23 mouse cellular contexts compared by ENCODE assay signal in genomic region chr11:75108909-75109308, GRCm38 (mm10).
DNase-seq lines count a peak whose midpoint lies in the region; ATAC-seq and TF ChIP-seq lines count a peak whose summit lies in the region.
"Had no signal": no experiment of that assay in that cellular context is flagged by ENCODE, and none has a peak within 500 bp of the region (broad histone marks: within the 10 kb centered on the region; RNA-seq: fewer than 3 reads in every experiment).

No protein-coding gene starts in this region.

- peak; percentile 37 for DNase-seq in adrenal gland, postnatal 14 days
- DNase-seq in adrenal gland, postnatal 4 days (ENCODE audit: low spot score in 2 of 2): no peak
- peak; percentile 16 for DNase-seq in heart, postnatal 0 days (ENCODE audit: low spot score)
- no peak for DNase-seq in heart, adult 8-10 months (ENCODE audit: low spot score)
- peak; percentile 91 for DNase-seq in 416B (ENCODE audit: low read depth)
- peak; percentile 35 to 37 for DNase-seq in adrenal gland, postnatal 36 days
- no peak for DNase-seq in urinary bladder, postnatal 25 days (ENCODE audit: low spot score)
- DNase-seq: B cell, adult 2 months; cerebellum, adult 11 months; cerebellum, adult 8-10 months; cerebellum, postnatal 14 days; heart, adult 2 months; heart, postnatal 4 days; kidney, adult 8-10 months had no signal

- H3K27ac ChIP-seq in heart, postnatal 0 days (ENCODE audit: low read depth): no peak overlapping the region
- H3K27ac ChIP-seq: embryonic facial prominence, embryonic 12.5 days; forebrain, embryonic 15.5 days; heart, adult 2 months; heart, embryonic 15.5 days; hindbrain, embryonic 12.5 days had no signal

- H3K9me3 ChIP-seq in heart, postnatal 0 days (replicated peaks; ENCODE audit: control insufficient read depth, low read length): no peaks in the 10 kb centered on the region
- H3K9me3 ChIP-seq: embryonic facial prominence, embryonic 12.5 days; forebrain, embryonic 15.5 days; G1E; heart, embryonic 15.5 days; hindbrain, embryonic 12.5 days had no signal

- no peaks in the 10 kb centered on the region for H3K27me3 ChIP-seq in heart, postnatal 0 days (ENCODE audit: control insufficient read depth, insufficient read depth, low read length)
- H3K27me3 ChIP-seq: embryonic facial prominence, embryonic 12.5 days; forebrain, embryonic 15.5 days; heart, embryonic 15.5 days; hindbrain, embryonic 12.5 days had no signal

- H3K4me3 ChIP-seq in heart, postnatal 0 days (ENCODE audit: low read depth, low read length): no peak overlapping the region
- H3K4me3 ChIP-seq: embryonic facial prominence, embryonic 12.5 days; forebrain, embryonic 15.5 days; heart, adult 2 months; heart, embryonic 15.5 days; hindbrain, embryonic 12.5 days had no signal

- no peaks in the 10 kb centered on the region for H3K4me1 ChIP-seq in heart, postnatal 0 days (ENCODE audit: control insufficient read depth, insufficient read depth)
- H3K4me1 ChIP-seq: embryonic facial prominence, embryonic 12.5 days; forebrain, embryonic 15.5 days; heart, embryonic 15.5 days; hindbrain, embryonic 12.5 days had no signal

- no peak for TF ChIP-seq EP300 in heart, postnatal 0 days (IDR thresholded peaks at IDR 0.05; ENCODE audit: low read depth)

- TF ChIP-seq CTCF in heart, postnatal 0 days (IDR thresholded peaks at IDR 0.05; ENCODE audit: low read depth): no peak

- no peak overlapping the region for H3K4me2 ChIP-seq in heart, postnatal 0 days (ENCODE audit: low read depth, low read length)
- H3K4me2 ChIP-seq: embryonic facial prominence, embryonic 12.5 days; forebrain, embryonic 15.5 days; heart, embryonic 15.5 days; hindbrain, embryonic 12.5 days had no signal

- ATAC-seq in heart, postnatal 0 days (ENCODE audit: insufficient read depth, low read depth): no peak
- ATAC-seq: CD4-positive, CD25-positive, alpha-beta regulatory T cell, adult 4 months; forebrain, embryonic 15.5 days; hindbrain, embryonic 16.5 days; inflammation-experienced regulatory T-cells, adult 6 months; intestine, postnatal 0 days had no signal

- no peak overlapping the region for H3K9ac ChIP-seq in heart, postnatal 0 days (replicated peaks; ENCODE audit: low read depth, low read length)
- H3K9ac ChIP-seq: embryonic facial prominence, embryonic 12.5 days; forebrain, embryonic 15.5 days; heart, embryonic 15.5 days; hindbrain, embryonic 12.5 days had no signal

- H3K36me3 ChIP-seq in heart, postnatal 0 days (replicated peaks; ENCODE audit: control insufficient read depth, insufficient read depth, low read length): no peaks in the 10 kb centered on the region
- H3K36me3 ChIP-seq: embryonic facial prominence, embryonic 12.5 days; forebrain, embryonic 15.5 days; heart, embryonic 15.5 days; hindbrain, embryonic 12.5 days had no signal

Comparison
In these comparisons a context has a peak if more than half of its experiments do, and no peak if none do; other contexts are left out.
1. DNase-seq: peak in adrenal gland, postnatal 14 days (single experiment), heart, postnatal 0 days (single experiment), 416B (single experiment) and adrenal gland, postnatal 36 days (2 of 2); none in adrenal gland, postnatal 4 days (0 of 2), heart, adult 8-10 months (single experiment) and urinary bladder, postnatal 25 days (single experiment).